Mouse (Mus musculus): Measurements from ENCODE around the gene Fam126a.

DNA sequence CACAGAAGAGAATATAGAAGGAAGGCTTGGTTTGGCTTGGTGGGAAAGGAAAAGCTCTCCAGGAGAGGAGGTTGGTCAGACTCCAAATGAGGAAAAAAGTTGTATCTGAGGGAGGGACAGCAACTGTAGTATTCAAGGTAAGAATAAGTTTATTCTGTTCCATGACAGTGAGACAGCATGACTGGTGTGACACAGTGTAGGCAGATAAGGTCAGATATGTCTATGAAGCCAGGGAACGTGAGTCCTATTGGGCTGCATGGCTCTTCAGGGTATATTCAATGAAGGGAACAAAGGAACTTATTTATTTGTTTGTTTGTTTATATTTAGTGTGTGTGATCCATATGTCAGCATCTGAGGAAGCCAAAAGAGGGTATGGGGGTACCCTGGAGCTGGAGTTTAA, 113.2 kb downstream of the Fam126a start:
- TF ChIP-seq CTCF (IDR thresholded peaks at IDR 0.05; ENCODE audit: borderline replicate concordance, insufficient read depth, low read depth, low read length) (no peak), POLR2A (IDR thresholded peaks at IDR 0.05; ENCODE audit: borderline replicate concordance, insufficient read depth, low read length) (no peak)
